Mouse (Mus musculus): ENCODE measurements around the gene Lbp. TPM values are rescaled to one million over a fixed set of nuclear protein-coding genes. Genes with fewer than 3 reads are reported as not detected.
A peak's percentile ranks its signal among the peaks of the same experiment; 100 is the strongest.

The Lbp gene
- polyA plus RNA-seq, 1 experiment from 2014 or later, result 1.5 TPM

- H3K9me3 ChIP-seq, result no peaks in the 10 kb centered on the region
- no peaks in the 10 kb centered on the region for H3K4me1 ChIP-seq
- ATAC-seq (ENCODE audit: low FRiP score), result no peak
- H3K27me3 ChIP-seq, result no peaks in the 10 kb centered on the region
- 95% methylated on average over 5 of the region's 5 CpGs for WGBS
- H3K4me2 ChIP-seq, result no peak overlapping the region
- H3K4me3 ChIP-seq (replicated peaks), result no peak overlapping the region
- H3K9ac ChIP-seq, result no peak overlapping the region
- H3K36me3 ChIP-seq (replicated peaks), result no peaks in the 10 kb centered on the region
- H3K27ac ChIP-seq, result no peak overlapping the region
Observed at GRCm38 (mm10) chr2:158367654-158368053, 61.4 kb downstream of the Lbp start.

- 92% methylated on average over 8 of the region's 8 CpGs for WGBS
- Histone ChIP-seq H3K36me3 (replicated peaks) (no peaks in the 10 kb centered on the region), H3K4me1 (no peaks in the 10 kb centered on the region)
Observed at GRCm38 (mm10) chr2:158368313-158368712, 62.0 kb downstream of the Lbp start.

GRCm38 (mm10) chr2:158369474-158370172 lies 63.3 kb downstream of the Lbp start:
- no peak overlapping the region for H3K4me2 ChIP-seq
- H3K27me3 ChIP-seq, result peaks cover 14% of the 10 kb centered on the region
- no peak overlapping the region for H3K27ac ChIP-seq
- no peaks in the 10 kb centered on the region for H3K36me3 ChIP-seq (replicated peaks)
- no peak overlapping the region for H3K9ac ChIP-seq
- ATAC-seq (ENCODE audit: low FRiP score), result no peak
- WGBS, result 77% methylated on average over 3 of the region's 3 CpGs
- H3K9me3 ChIP-seq, result no peaks in the 10 kb centered on the region
- H3K4me1 ChIP-seq, result no peaks in the 10 kb centered on the region
- no peak overlapping the region for H3K4me3 ChIP-seq (replicated peaks)

More at GRCm38 (mm10) chr2:158368313-158368712, 62.0 kb downstream of the Lbp start:
- no peak overlapping the region for H3K4me2 ChIP-seq
- no peak overlapping the region for H3K4me3 ChIP-seq (replicated peaks)
- H3K27ac ChIP-seq, result no peak overlapping the region
- H3K9me3 ChIP-seq, result no peaks in the 10 kb centered on the region
- 0 out of 2 replicates have a peak, but pooled peaks cover 1% of the 10 kb centered on the region for H3K27me3 ChIP-seq
- ATAC-seq (ENCODE audit: low FRiP score), result no peak
- H3K9ac ChIP-seq, result no peak overlapping the region

- Histone ChIP-seq H3K4me3 (replicated peaks) (no peak overlapping the region), H3K27me3 (peaks cover 18% of the 10 kb centered on the region), H3K9ac (no peak overlapping the region), H3K4me2 (no peak overlapping the region), H3K36me3 (replicated peaks) (no peaks in the 10 kb centered on the region), H3K27ac (no peak overlapping the region), H3K9me3 (no peaks in the 10 kb centered on the region), H3K4me1 (peaks cover 2% of the 10 kb centered on the region)
- ATAC-seq (ENCODE audit: low FRiP score), result no peak
- 7% methylated on average over 5 of the region's 5 CpGs for whole genome bisulfite sequencing
Observed at GRCm38 (mm10) chr2:158370173-158370550, 63.9 kb downstream of the Lbp start.

- WGBS, result 79% methylated on average over 5 of the region's 5 CpGs
- Histone ChIP-seq H3K27me3 (peaks cover 43% of the 10 kb centered on the region), H3K4me3 (replicated peaks) (no peak overlapping the region), H3K36me3 (replicated peaks) (no peaks in the 10 kb centered on the region), H3K4me2 (no peak overlapping the region), H3K9ac (no peak overlapping the region), H3K4me1 (peaks cover 9% of the 10 kb centered on the region), H3K9me3 (no peaks in the 10 kb centered on the region), H3K27ac (no peak overlapping the region)
- ATAC-seq (ENCODE audit: low FRiP score), result no peak
Observed at GRCm38 (mm10) chr2:158373061-158373460, 66.8 kb downstream of the Lbp start.

- Histone ChIP-seq H3K4me2 (no peak overlapping the region), H3K4me3 (replicated peaks) (no peak overlapping the region), H3K27me3 (peaks cover 43% of the 10 kb centered on the region), H3K36me3 (replicated peaks) (no peaks in the 10 kb centered on the region), H3K4me1 (peaks cover 9% of the 10 kb centered on the region), H3K27ac (no peak overlapping the region), H3K9me3 (no peaks in the 10 kb centered on the region), H3K9ac (no peak overlapping the region)
- WGBS, result 65% methylated on average over 7 of the region's 7 CpGs
- ATAC-seq (ENCODE audit: low FRiP score), result no peak
Observed at GRCm38 (mm10) chr2:158373516-158373915, 67.2 kb downstream of the Lbp start.

GRCm38 (mm10) chr2:158375443-158376122 lies 69.3 kb downstream of the Lbp start, which contains the start of gene Snhg11:
Snhg11 (plus strand) TSS chr2:158375638.
- no peak within 1 kb of the TSS for H3K27ac ChIP-seq
- H3K4me3 ChIP-seq (replicated peaks), result peak within 1 kb of the TSS; percentile 41
- H3K9ac ChIP-seq, result peak within 1 kb of the TSS; percentile 51
- peaks cover 43% of the 10 kb centered on the region for H3K27me3 ChIP-seq
- H3K4me1 ChIP-seq, result peaks cover 9% of the 10 kb centered on the region
- ATAC-seq (ENCODE audit: low FRiP score), result peak; percentile 79
- H3K4me2 ChIP-seq, result peak within 1 kb of the TSS; percentile 64
- H3K9me3 ChIP-seq, result no peaks in the 10 kb centered on the region
- no peaks in the 10 kb centered on the region for H3K36me3 ChIP-seq (replicated peaks)
- 1% methylated on average over 36 of the region's 36 CpGs for WGBS

GRCm38 (mm10) chr2:158376123-158376687 lies 69.9 kb downstream of the Lbp start:
- no peak for ATAC-seq (ENCODE audit: low FRiP score)
- H3K27ac ChIP-seq, result no peak overlapping the region

GRCm38 (mm10) chr2:158376798-158377197 lies 70.5 kb downstream of the Lbp start:
- Histone ChIP-seq H3K36me3 (replicated peaks) (no peaks in the 10 kb centered on the region), H3K4me3 (replicated peaks) (0 out of 2 replicates have a peak overlapping the region, but pooled peaks have one; percentile 41), H3K27me3 (peaks cover 43% of the 10 kb centered on the region), H3K27ac (no peak overlapping the region), H3K9ac (no peak overlapping the region), H3K4me1 (peaks cover 9% of the 10 kb centered on the region), H3K9me3 (no peaks in the 10 kb centered on the region), H3K4me2 (peak overlapping the region; percentile 64; the same call in 1 of the 2 replicates)
- ATAC-seq (ENCODE audit: low FRiP score), result no peak
- WGBS, result 78% methylated on average over 7 of the region's 7 CpGs

More at GRCm38 (mm10) chr2:158376123-158376687, 69.9 kb downstream of the Lbp start:
- Histone ChIP-seq H3K9ac (peak overlapping the region; percentile 51; the same call in 1 of the 2 replicates), H3K4me1 (peaks cover 9% of the 10 kb centered on the region), H3K27me3 (peaks cover 43% of the 10 kb centered on the region), H3K9me3 (no peaks in the 10 kb centered on the region), H3K36me3 (replicated peaks) (no peaks in the 10 kb centered on the region), H3K4me3 (replicated peaks) (peak overlapping the region; percentile 41), H3K4me2 (peak overlapping the region; percentile 64)
- WGBS, result 23% methylated on average over 12 of the region's 12 CpGs

GRCm38 (mm10) chr2:158377811-158378210 lies 71.5 kb downstream of the Lbp start:
- no peaks in the 10 kb centered on the region for H3K36me3 ChIP-seq (replicated peaks)
- peaks cover 12% of the 10 kb centered on the region for H3K4me1 ChIP-seq
- no peak overlapping the region for H3K27ac ChIP-seq
- no peak overlapping the region for H3K9ac ChIP-seq
- WGBS, result 89% methylated on average over 1 of the region's 1 CpGs
- H3K4me3 ChIP-seq (replicated peaks), result no peak overlapping the region
- no peaks in the 10 kb centered on the region for H3K9me3 ChIP-seq
- no peak overlapping the region for H3K4me2 ChIP-seq
- no peak for ATAC-seq (ENCODE audit: low FRiP score)
- peaks cover 43% of the 10 kb centered on the region for H3K27me3 ChIP-seq

- Histone ChIP-seq H3K4me1 (peaks cover 12% of the 10 kb centered on the region), H3K27ac (no peak overlapping the region), H3K9ac (no peak overlapping the region), H3K4me2 (no peak overlapping the region), H3K27me3 (peaks cover 30% of the 10 kb centered on the region), H3K4me3 (replicated peaks) (no peak overlapping the region), H3K36me3 (replicated peaks) (no peaks in the 10 kb centered on the region), H3K9me3 (no peaks in the 10 kb centered on the region)
- WGBS, result 45% methylated on average over 13 of the region's 13 CpGs
- ATAC-seq (ENCODE audit: low FRiP score), result peak; percentile 60; the same call in 1 of the 2 replicates
Observed at GRCm38 (mm10) chr2:158379354-158380078, 73.2 kb downstream of the Lbp start.

Data from forebrain, embryonic 12.5 days (tissue).